Mouse (Mus musculus) R1 (cell line): ENCODE measurements around the gene Wdr78.
A peak's percentile ranks its signal among the peaks of the same experiment; 100 is the strongest.

Source experiments
- DNase-seq: peaks from one replicate; pipeline ENCODE4 v3.0.0-alpha.2; 2018; ENCODE audit warnings: low read depth, low spot score

Wdr78 gene

GRCm38 (mm10) chr4:103114184-103115111, at the start of gene Wdr78, which contains the start of gene Mier1:
Gene Wdr78, minus strand, starts transcription at chr4:103114555.
Gene Mier1, plus strand, starts transcription at chr4:103114390.
- peak; percentile 96 for DNase-seq

GRCm38 (mm10) chr4:103158781-103159180, 44.4 kb upstream of the Wdr78 start:
- DNase-seq: no peak

- DNase-seq: no peak
Measured at GRCm38 (mm10) chr4:103151946-103152345, 37.6 kb upstream of the Wdr78 start.

DNA sequence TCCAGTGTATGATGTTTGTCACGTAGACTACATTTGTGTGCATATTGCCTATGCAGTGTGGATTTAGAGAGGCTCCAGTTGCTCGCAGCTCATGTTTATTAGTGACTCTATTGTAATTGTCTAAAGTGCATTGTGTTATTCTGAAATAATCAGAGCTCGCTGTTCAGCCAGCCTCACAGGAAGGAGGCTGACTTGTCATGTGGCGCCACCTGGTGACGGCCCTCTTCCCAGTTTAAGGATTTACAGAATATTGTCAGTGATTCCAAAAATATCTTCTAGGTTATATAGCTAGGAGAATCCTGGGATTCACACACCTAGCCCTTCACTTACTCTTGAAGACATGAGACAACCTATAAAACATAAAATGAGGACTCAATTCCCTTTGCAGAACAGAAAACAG, 32.0 kb upstream of the Wdr78 start:
- peak; percentile 53 for DNase-seq

DNA sequence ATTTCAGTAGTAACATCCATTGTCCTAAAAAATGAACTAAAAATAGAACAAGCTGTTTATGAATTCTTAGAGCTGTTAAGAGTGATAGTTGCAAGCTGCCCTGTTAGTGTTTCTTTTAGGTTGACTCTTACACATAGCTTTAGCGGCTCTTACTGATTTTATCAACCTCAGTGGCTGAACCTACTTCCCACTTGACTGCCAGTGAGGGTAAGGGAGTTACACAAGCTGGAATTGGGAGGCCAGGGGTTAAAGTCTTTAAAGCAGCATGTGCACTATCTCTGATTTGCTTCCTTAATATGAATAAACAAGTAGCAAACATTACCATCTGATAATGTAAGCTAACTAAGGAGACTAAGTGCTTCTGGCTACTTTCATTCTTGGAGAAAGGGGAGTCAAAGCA, 22.6 kb upstream of the Wdr78 start:
- no peak for DNase-seq

GRCm38 (mm10) chr4:103126533-103126932, 12.2 kb upstream of the Wdr78 start:
- DNase-seq: no peak

- no peak for DNase-seq
Measured at GRCm38 (mm10) chr4:103123606-103124005, 9.3 kb upstream of the Wdr78 start.

DNA sequence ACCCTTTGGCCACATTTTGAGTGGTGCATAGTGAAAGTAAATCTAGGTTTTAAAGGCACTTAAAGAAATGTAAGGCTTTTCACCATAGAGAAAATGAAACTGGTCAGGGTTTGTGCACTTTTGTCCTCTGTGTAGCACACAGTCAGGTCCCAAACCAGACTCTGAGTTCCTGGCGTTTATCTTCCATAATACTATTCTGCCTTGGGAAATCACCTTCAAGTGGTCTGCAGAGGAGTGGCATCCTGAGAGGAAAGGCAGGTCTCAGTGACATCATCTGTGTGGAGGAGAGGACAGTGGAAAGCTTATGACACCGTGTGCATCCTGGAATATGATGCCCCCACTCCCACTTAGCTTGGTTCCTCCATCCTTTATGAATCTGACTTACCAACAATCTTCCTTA, 8.7 kb upstream of the Wdr78 start:
- no peak for DNase-seq

GRCm38 (mm10) chr4:103120874-103121389, 6.6 kb upstream of the Wdr78 start:
- no peak for DNase-seq

GRCm38 (mm10) chr4:103120395-103120794, 6.0 kb upstream of the Wdr78 start:
- no peak for DNase-seq

DNA sequence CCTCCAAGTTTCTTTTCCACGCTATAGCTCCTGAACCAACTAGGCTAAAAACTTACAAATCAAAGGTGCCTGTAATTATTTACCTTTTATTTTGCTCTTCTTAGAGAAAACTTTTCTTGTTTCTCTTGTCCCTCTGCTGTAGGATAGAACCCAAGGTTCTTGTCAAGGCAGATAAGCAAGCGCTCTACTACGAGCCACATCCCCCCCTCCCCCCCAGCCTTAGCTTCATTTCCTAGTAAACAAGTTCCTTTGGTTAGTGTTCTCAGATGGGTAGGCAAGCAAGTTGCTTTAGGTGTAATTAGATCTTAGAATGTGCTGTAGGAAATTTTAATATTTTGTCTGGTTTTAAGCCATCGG, 5.7 kb upstream of the Wdr78 start:
- no peak for DNase-seq

- peak; percentile 70 for DNase-seq
Measured at GRCm38 (mm10) chr4:103119229-103120027, 5.1 kb upstream of the Wdr78 start.

DNA sequence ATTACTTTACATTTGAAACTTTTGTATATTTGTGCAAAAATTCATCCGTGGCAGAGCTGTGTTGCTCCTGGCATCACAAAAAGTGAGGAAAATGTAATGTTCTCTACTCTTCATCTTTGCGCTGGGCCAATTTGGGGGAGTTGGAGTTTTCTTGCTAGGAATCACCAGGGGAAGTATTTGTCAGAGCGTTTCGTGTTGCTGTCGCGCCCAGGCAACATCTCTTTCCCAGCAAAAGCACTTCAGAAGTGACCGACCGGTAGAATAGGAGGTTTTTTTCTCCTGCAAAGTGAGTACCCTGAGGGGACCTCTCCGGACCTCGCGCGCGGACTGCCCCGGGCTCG, 4.5 kb upstream of the Wdr78 start:
- DNase-seq: peak; percentile 68

DNA sequence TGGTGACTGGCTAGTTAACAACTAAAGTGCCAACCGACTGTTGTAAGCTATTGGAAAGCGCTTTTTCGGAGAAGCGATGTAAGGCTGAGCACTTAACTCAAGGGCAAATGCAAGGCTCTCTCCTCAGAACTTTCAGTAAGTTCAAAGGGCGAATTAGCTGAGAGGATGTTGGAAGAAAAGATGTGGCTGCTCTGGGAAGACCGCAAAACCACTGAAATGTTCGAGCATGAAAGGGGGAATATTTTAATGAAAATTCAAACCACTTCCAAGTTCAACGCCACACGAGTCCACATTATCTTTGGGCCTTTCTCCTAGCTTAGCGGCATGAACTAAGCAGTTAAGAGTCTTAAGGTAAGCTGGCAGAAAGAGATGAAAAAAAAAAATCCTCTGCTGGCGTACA, 953 bp downstream of the Wdr78 start:
- DNase-seq: no peak

DNA sequence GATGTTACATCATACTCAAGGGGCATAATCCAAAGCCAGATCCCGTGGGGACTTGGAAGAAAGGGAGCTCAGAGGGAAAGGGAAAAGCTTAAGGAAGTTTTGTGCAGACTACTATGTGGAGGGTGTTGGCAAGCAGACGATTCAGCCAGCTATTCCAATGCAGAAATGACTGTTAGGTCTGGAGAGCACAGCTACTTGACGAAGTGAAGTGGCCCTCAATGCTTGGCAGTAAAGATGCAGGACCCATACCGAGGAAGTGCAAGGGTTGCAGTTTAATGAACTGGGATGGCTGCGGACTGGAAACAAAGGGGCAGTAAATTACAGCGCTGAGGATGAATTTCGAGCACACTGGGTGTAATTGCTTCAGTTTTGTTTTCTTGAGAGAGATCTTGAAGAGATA, 1.7 kb downstream of the Wdr78 start:
- DNase-seq: no peak

- DNase-seq: no peak
Measured at GRCm38 (mm10) chr4:103098532-103098931, 15.8 kb downstream of the Wdr78 start.

DNA sequence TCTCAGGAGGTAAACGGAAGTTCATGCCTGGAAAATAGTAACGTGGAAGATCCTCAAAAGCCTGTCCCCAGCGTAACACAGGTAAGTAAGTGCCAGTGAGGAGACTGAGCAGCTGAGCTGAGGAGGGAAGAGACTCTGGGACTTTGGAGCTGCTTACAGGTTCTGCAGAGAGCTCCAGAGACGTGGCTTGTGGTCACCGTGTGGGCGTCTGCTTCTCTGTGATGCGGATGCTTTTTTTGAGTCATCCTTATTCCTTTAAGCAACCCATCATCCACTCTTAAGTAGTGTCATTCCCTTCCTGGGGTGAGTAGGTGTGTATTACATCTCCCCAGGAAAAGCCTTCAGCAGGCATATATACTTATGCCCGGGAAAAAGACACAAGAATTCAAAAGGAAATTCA, 18.4 kb downstream of the Wdr78 start:
- DNase-seq: no peak

GRCm38 (mm10) chr4:103085237-103085636, 29.1 kb downstream of the Wdr78 start:
- DNase-seq: peak; percentile 57

DNA sequence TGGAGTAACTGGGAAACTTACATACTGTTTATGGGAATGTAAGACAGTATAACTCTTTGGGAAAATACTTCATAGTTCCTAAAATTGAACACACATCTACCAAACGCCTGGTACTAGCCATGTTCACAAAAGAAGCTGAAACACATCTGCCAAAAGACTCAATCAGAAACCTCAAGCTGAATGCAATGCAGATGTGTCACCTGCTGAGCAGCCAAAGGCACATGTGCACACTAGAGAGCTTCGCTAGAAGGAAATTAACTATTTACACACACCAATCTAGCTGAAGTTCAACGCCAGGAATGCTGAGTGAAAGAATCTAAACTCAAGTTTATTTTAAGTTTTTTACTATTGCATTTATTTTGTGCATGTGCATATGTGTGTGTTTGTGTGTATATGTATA, 43.7 kb downstream of the Wdr78 start:
- DNase-seq: no peak

GRCm38 (mm10) chr4:103067906-103068655, 46.3 kb downstream of the Wdr78 start:
- DNase-seq: peak; percentile 75

GRCm38 (mm10) chr4:103064976-103065375, 49.4 kb downstream of the Wdr78 start:
- DNase-seq: no peak

DNA sequence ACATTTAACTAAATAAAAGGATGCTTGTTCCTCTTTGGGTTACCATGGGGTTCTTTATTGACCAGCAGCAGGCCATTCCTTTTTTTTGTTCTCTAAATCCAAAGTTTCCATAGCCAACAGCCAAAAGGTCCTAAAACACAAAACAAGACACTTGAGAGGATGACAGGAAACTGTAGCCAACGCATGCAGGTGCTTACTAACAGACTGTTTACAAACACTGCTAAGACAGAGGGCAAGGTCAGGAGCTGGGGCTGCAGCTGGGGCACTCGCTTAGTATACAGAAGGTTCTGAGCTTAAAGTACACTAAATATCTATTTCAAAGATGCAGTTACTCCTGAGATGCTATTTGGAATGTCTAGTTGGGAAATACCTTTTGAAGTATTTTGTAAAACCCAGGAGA, 49.9 kb downstream of the Wdr78 start:
- DNase-seq: no peak
